Mouse (Mus musculus) spleen, adult 2 months (tissue): Measurements from ENCODE around the gene Etl4.

Experiments
- CTCF ChIP-seq: fragments of 200-500 bp; IDR thresholded peaks from 2 replicates; pipeline ENCODE4 v1.5.1; 2011; ENCODE audit warnings: mild to moderate bottlenecking, inconsistent platforms; ENCODE audit not compliant: insufficient read depth, insufficient read length, insufficient replicate concordance; ENCODE audit errors: extremely low read depth
- POLR2A ChIP-seq: fragments of 200-500 bp; IDR thresholded peaks from 2 replicates; pipeline ENCODE4 v1.6.1; 2011; ENCODE audit warnings: low read depth, low read length, inconsistent platforms

GRCm38 (mm10) chr2:20523636-20524035 lies 614.1 kb downstream of the Etl4 start:
- TF ChIP-seq CTCF (no peak), POLR2A (no peak)
